Mouse (Mus musculus): Measurements from ENCODE around the gene Cacna2d2.

GRCm38 (mm10) chr9:107548820-107549219 is 149.4 kb downstream of the Cacna2d2 start:
- TF ChIP-seq TAL1 (IDR thresholded peaks at IDR 0.05; ENCODE audit: low read length), result no peak
- TF ChIP-seq GATA1 (IDR thresholded peaks at IDR 0.05; ENCODE audit: low read length), result no peak
